Mouse (Mus musculus) embryonic facial prominence, embryonic 14.5 days (tissue): ENCODE results near the gene Kctd18. TPM values are rescaled to one million over a fixed set of nuclear protein-coding genes. Genes with fewer than 3 reads are reported as not detected.

Source experiments
- ATAC-seq: fragments of 200-750 bp; cut with Nextera tagmentation; 2 replicates; pipeline ENCODE4 v1.8.0; 2017; ENCODE audit warnings: low read depth, moderate number of reproducible peaks, moderate TSS enrichment
- DNase-seq: peaks from one replicate; pipeline ENCODE4 v3.0.0-alpha.2; 2015; ENCODE audit warnings: low spot score
- H3K27ac ChIP-seq: fragments of 300-500 bp; sonication (generic); replicated peaks from 2 replicates; pipeline ENCODE4 v1.5.1; 2014; ENCODE audit warnings: low read depth, mild to moderate bottlenecking, low read length, moderate library complexity
- H3K27me3 ChIP-seq: fragments of 300-500 bp; sonication (generic); replicated peaks from 2 replicates; pipeline ENCODE4 v1.6.1; 2014; ENCODE audit warnings: low read length; ENCODE audit not compliant: control insufficient read depth, insufficient read depth
- H3K36me3 ChIP-seq: fragments of 300-500 bp; sonication (generic); 2 replicates; pipeline ENCODE4 v1.6.1; 2014; ENCODE audit warnings: low read length, mixed read lengths; ENCODE audit not compliant: control insufficient read depth, insufficient read depth
- H3K4me1 ChIP-seq: fragments of 300-500 bp; sonication (generic); 2 replicates; pipeline ENCODE4 v1.6.1; 2014; ENCODE audit warnings: antibody characterized with exemption, low read length; ENCODE audit not compliant: control insufficient read depth, insufficient read depth
- H3K4me2 ChIP-seq: fragments of 300-500 bp; sonication (generic); 2 replicates; pipeline ENCODE4 v1.6.1; 2014; ENCODE audit warnings: low read depth, mild to moderate bottlenecking, low read length, moderate library complexity, mixed read lengths
- H3K4me3 ChIP-seq: fragments of 300-500 bp; sonication (generic); 2 replicates; pipeline ENCODE4 v1.5.1; 2014; ENCODE audit warnings: low read depth, mild to moderate bottlenecking, low read length
- H3K9ac ChIP-seq: fragments of 300-500 bp; sonication (generic); 2 replicates; pipeline ENCODE4 v1.6.1; 2014; ENCODE audit warnings: low read depth, mild to moderate bottlenecking, low read length, moderate library complexity, mixed read lengths
- H3K9me3 ChIP-seq: fragments of 300-500 bp; sonication (generic); 2 replicates; pipeline ENCODE4 v1.6.1; 2016; ENCODE audit warnings: low read length; ENCODE audit not compliant: control insufficient read depth
- WGBS: fragments of 180-500 bp; shearing (Covaris S2); extraction: QIAGEN DNeasy Blood & Tissue Kit; methylation state at CpG from one replicate; pipeline ENCODE4 v1.1.7; 2014; 5-methylcytosine and 5-hydroxymethylcytosine counted together
- polyA plus RNA-seq: library from polyadenylated mRNA; unstranded; fragments of >200 nt; fragmentation: Nextera tagmentation; extraction: Ambion mirVana; gene quantifications from 2 replicates; pipeline ENCODE4 v1.2.1, GENCODE M21; 2014

Kctd18 gene
- polyA plus RNA-seq, result 15.6 and 19.2 TPM in 2 replicates

- H3K9ac ChIP-seq, result no peak within 1 kb of the TSS
- H3K27ac ChIP-seq, result no peak within 1 kb of the TSS
- peaks cover 74% of the 10 kb centered on the region for H3K36me3 ChIP-seq
- no peak for ATAC-seq
- no peak within 1 kb of the TSS for H3K4me3 ChIP-seq
- WGBS, result 94% methylated on average over 7 of the region's 7 CpGs
- H3K27me3 ChIP-seq, result no peaks in the 10 kb centered on the region
- H3K4me2 ChIP-seq, result no peak within 1 kb of the TSS
- no peaks in the 10 kb centered on the region for H3K4me1 ChIP-seq
- DNase-seq, result no peak
- no peaks in the 10 kb centered on the region for H3K9me3 ChIP-seq
Measured at GRCm38 (mm10) chr1:58018856-58019255, at the start of gene Kctd18. Gene Kctd18, minus strand, starts transcription at chr1:58018956.

- Histone ChIP-seq H3K4me1 (no peaks in the 10 kb centered on the region), H3K27ac (no peak overlapping the region), H3K36me3 (no peaks in the 10 kb centered on the region), H3K9ac (no peak overlapping the region), H3K4me2 (no peak overlapping the region), H3K27me3 (no peaks in the 10 kb centered on the region), H3K9me3 (no peaks in the 10 kb centered on the region), H3K4me3 (no peak overlapping the region)
- WGBS, result 60% methylated on average over 3 of the region's 3 CpGs
- no peak for DNase-seq
- no peak for ATAC-seq
Measured at GRCm38 (mm10) chr1:58065606-58066005, 46.9 kb upstream of the Kctd18 start.

- no peaks in the 10 kb centered on the region for H3K4me1 ChIP-seq
- H3K27me3 ChIP-seq, result no peaks in the 10 kb centered on the region
- no peaks in the 10 kb centered on the region for H3K9me3 ChIP-seq
- no peak overlapping the region for H3K4me2 ChIP-seq
- no peak overlapping the region for H3K4me3 ChIP-seq
- no peak for DNase-seq
- no peak overlapping the region for H3K27ac ChIP-seq
- no peak overlapping the region for H3K9ac ChIP-seq
- 83% methylated on average over 5 of the region's 5 CpGs for WGBS
- no peaks in the 10 kb centered on the region for H3K36me3 ChIP-seq
- ATAC-seq, result no peak
Measured at GRCm38 (mm10) chr1:58065151-58065550, 46.4 kb upstream of the Kctd18 start.

GRCm38 (mm10) chr1:58062131-58062530 lies 43.4 kb upstream of the Kctd18 start:
- ATAC-seq, result no peak
- H3K4me1 ChIP-seq, result peaks cover 7% of the 10 kb centered on the region; the same call in 1 of the 2 replicates
- WGBS, result 86% methylated on average over 7 of the region's 7 CpGs

GRCm38 (mm10) chr1:58058846-58059245 lies 40.1 kb upstream of the Kctd18 start:
- Histone ChIP-seq H3K4me1 (peaks cover 13% of the 10 kb centered on the region; the same call in 1 of the 2 replicates), H3K4me3 (no peak overlapping the region), H3K27me3 (no peaks in the 10 kb centered on the region), H3K4me2 (no peak overlapping the region), H3K9ac (no peak overlapping the region), H3K36me3 (no peaks in the 10 kb centered on the region), H3K9me3 (no peaks in the 10 kb centered on the region), H3K27ac (no peak overlapping the region)
- no peak for DNase-seq
- ATAC-seq, result no peak
- 96% methylated on average over 4 of the region's 4 CpGs for WGBS

More at GRCm38 (mm10) chr1:58062131-58062530, 43.4 kb upstream of the Kctd18 start:
- DNase-seq, result no peak
- Histone ChIP-seq H3K27ac (no peak overlapping the region), H3K4me3 (no peak overlapping the region), H3K9me3 (no peaks in the 10 kb centered on the region), H3K9ac (no peak overlapping the region), H3K27me3 (no peaks in the 10 kb centered on the region), H3K4me2 (no peak overlapping the region), H3K36me3 (no peaks in the 10 kb centered on the region)

- WGBS, result 59% methylated on average over 11 of the region's 11 CpGs
- H3K9me3 ChIP-seq, result no peaks in the 10 kb centered on the region
- H3K4me2 ChIP-seq, result no peak overlapping the region
- DNase-seq (no peak), ATAC-seq (no peak)
- peaks cover 13% of the 10 kb centered on the region; the same call in 1 of the 2 replicates for H3K4me1 ChIP-seq
- no peak overlapping the region for H3K4me3 ChIP-seq
- H3K9ac ChIP-seq, result no peak overlapping the region
- no peaks in the 10 kb centered on the region for H3K36me3 ChIP-seq
- H3K27ac ChIP-seq, result no peak overlapping the region
- H3K27me3 ChIP-seq, result no peaks in the 10 kb centered on the region
Measured at GRCm38 (mm10) chr1:58056939-58057338, 38.2 kb upstream of the Kctd18 start.

GRCm38 (mm10) chr1:58056074-58056807 lies 37.5 kb upstream of the Kctd18 start:
- WGBS, result 63% methylated on average over 13 of the region's 13 CpGs
- Histone ChIP-seq H3K9me3 (no peaks in the 10 kb centered on the region), H3K4me1 (peaks cover 13% of the 10 kb centered on the region; the same call in 1 of the 2 replicates), H3K27ac (no peak overlapping the region), H3K27me3 (no peaks in the 10 kb centered on the region), H3K4me2 (no peak overlapping the region), H3K9ac (no peak overlapping the region), H3K36me3 (no peaks in the 10 kb centered on the region), H3K4me3 (no peak overlapping the region)
- ATAC-seq, result peak; percentile 37; the same call in 1 of the 2 replicates
- peak; percentile 53 for DNase-seq

- Histone ChIP-seq H3K9me3 (no peaks in the 10 kb centered on the region), H3K9ac (no peak overlapping the region), H3K4me2 (no peak overlapping the region), H3K27me3 (no peaks in the 10 kb centered on the region), H3K4me3 (no peak overlapping the region), H3K4me1 (peaks cover 13% of the 10 kb centered on the region; the same call in 1 of the 2 replicates), H3K27ac (no peak overlapping the region), H3K36me3 (no peaks in the 10 kb centered on the region)
- ATAC-seq, result no peak
- 76% methylated on average over 11 of the region's 11 CpGs for WGBS
- DNase-seq, result no peak
Measured at GRCm38 (mm10) chr1:58055598-58055997, 36.8 kb upstream of the Kctd18 start.

GRCm38 (mm10) chr1:58049126-58049525 lies 30.4 kb upstream of the Kctd18 start:
- no peak for ATAC-seq
- WGBS, result 80% methylated on average over 5 of the region's 5 CpGs
- no peak overlapping the region for H3K4me3 ChIP-seq

More at GRCm38 (mm10) chr1:58049126-58049525, 30.4 kb upstream of the Kctd18 start:
- Histone ChIP-seq H3K9me3 (no peaks in the 10 kb centered on the region), H3K27me3 (no peaks in the 10 kb centered on the region), H3K4me1 (no peaks in the 10 kb centered on the region), H3K4me2 (no peak overlapping the region), H3K27ac (no peak overlapping the region), H3K36me3 (no peaks in the 10 kb centered on the region), H3K9ac (no peak overlapping the region)
- no peak for DNase-seq
